Mouse (Mus musculus): Measurements from ENCODE around the gene Bglap3.
A peak's percentile ranks its signal among the peaks of the same experiment; 100 is the strongest.

The Bglap3 gene

DNA sequence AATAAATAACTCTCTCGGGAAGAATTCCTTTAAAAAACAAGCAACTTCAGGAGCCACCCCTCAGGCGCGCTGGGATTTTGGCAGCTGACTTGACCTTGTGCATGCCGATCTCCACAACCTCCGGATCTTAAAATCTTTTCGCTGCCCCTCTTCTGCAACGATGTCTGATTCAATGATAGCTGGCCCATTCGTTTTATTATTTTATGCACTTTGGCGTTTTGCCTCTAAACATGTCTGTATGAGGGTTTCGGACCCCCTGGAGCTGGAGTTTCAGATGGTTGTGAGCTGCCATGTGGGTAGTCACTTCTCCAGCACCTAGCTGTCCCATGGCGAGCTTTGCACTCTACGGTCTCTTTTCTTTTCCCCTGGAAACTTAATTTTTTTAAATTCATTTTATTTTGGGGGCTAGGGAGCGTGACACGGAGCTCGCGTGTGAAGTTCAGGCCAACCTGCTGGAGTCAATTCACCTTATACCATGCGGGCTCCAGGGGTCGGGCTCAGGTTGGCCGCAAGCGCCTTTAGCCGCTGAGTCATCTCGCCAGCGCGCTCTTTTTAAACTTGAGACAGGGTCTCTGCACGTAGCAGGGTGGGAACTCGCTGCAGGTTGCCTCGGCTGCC lies 37.0 kb downstream of the Bglap3 start:
- DNase-seq (ENCODE audit: low read depth) = peak; percentile 56

DNA sequence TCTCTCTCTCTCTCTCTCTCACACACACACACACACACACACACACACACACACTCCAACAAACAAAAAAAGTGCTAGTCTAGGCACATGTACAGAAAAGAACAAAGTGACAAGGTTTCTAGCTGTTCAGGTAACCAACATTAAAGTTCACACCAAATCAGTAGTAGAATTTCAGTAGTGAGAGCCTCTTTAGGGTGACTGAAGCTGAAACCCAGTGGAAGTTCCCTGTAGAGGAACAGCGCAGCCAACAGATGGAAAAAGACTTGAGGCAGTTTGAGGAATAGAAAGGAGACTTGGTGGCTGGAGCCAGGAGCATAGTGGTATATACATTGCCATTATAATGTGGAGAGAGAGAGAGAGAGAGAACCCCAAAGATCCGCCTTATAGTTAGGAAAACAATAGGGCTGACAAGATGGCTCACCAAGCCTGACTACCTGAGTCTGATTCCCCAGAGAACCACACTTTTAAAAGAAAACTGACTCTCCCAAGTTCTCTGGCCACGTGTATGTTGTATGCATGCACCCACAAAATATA lies 37.6 kb downstream of the Bglap3 start:
- DNase-seq (ENCODE audit: low read depth) = peak; percentile 46

- DNase-seq (ENCODE audit: low read depth) = no peak
These were observed 38.4 kb downstream of the Bglap3 start for GRCm38 (mm10) chr3:88334029-88334658.

- peak; percentile 68 for DNase-seq (ENCODE audit: low read depth)
These were observed 41.3 kb downstream of the Bglap3 start for GRCm38 (mm10) chr3:88331282-88331681.

- no peak for DNase-seq (ENCODE audit: low read depth)
These were observed 43.6 kb downstream of the Bglap3 start for GRCm38 (mm10) chr3:88328956-88329355.

DNA sequence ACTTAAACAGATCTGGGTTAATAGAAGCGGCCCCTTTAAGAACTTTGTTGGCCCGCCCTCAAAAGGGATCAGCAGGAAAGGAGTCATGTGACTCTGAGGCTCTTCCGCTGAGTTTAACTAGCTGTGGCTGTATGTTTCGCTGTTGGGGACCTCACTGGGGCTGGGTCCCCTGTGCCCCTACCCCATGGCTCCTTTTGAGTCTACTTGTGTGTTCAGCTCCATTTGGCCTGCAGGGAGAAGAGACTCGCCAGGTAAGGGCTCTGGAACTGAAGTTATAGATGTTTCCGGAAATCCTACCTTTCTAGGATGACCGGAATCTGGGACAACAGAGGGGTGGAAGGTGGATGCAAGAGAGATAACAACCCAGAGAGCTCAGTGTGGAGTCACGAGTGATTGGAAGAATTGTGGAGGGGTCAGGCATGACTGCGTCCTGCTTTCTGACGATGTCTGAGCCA lies 47.6 kb downstream of the Bglap3 start, which contains the start of gene Glmp:
Gene Glmp (plus strand): TSS at position 73 of the 455 bp plus-strand sequence.
- peak; percentile 84 for DNase-seq (ENCODE audit: low read depth)

Measured in NIH3T3 (cell line).